Mouse (Mus musculus) spleen, adult 2 months (tissue): ENCODE measurements around the gene Rapgef2.

ENCODE experiments used
- CTCF ChIP-seq: fragments of 200-500 bp; IDR thresholded peaks from 2 replicates; pipeline ENCODE4 v1.5.1; 2011; ENCODE audit warnings: mild to moderate bottlenecking, inconsistent platforms; ENCODE audit not compliant: insufficient read depth, insufficient read length, insufficient replicate concordance; ENCODE audit errors: extremely low read depth
- POLR2A ChIP-seq: fragments of 200-500 bp; IDR thresholded peaks from 2 replicates; pipeline ENCODE4 v1.6.1; 2011; ENCODE audit warnings: low read depth, low read length, inconsistent platforms

- TF ChIP-seq CTCF (no peak), POLR2A (no peak)
Observed at GRCm38 (mm10) chr3:79221296-79222191, 64.8 kb downstream of the Rapgef2 start.
